Mouse (Mus musculus): ENCODE measurements around the gene Arhgap27.

- TF ChIP-seq POLR2A (IDR thresholded peaks at IDR 0.05; ENCODE audit: borderline replicate concordance, control insufficient read depth, low read depth, low read length) (no peak), CTCF (IDR thresholded peaks at IDR 0.05; ENCODE audit: control insufficient read depth, insufficient read depth, low read length) (no peak)
Observed at GRCm38 (mm10) chr11:103285951-103286350, 77.5 kb downstream of the Arhgap27 start.
